Mouse (Mus musculus) kidney, adult 8-10 months (tissue): Measurements from ENCODE around the gene 4933425L06Rik.

ENCODE experiments used
- DNase-seq, 2 experiments: peaks; one replicate each; pipeline ENCODE4 v3.0.0; 2022

4933425L06Rik gene

DNA sequence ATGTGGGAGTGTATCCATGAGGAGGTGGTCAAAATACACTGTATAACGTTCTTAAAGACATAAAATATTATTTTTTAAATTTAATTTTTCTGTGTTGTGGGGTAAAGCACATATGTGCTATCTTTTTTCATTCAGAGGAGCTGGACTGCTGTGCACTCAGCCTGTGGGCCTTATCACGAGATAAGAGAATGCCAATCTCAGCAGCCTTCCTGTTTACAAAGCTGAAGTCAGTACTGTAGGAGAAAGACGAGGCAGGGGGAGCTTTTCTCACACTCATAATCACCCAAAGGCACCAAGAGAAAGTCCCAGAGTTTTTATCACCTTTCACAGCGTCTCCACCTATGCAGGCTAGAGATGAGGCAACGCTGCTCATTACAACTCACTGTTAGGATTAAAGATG, 52.5 kb downstream of the 4933425L06Rik start:
- DNase-seq = no peak

DNA sequence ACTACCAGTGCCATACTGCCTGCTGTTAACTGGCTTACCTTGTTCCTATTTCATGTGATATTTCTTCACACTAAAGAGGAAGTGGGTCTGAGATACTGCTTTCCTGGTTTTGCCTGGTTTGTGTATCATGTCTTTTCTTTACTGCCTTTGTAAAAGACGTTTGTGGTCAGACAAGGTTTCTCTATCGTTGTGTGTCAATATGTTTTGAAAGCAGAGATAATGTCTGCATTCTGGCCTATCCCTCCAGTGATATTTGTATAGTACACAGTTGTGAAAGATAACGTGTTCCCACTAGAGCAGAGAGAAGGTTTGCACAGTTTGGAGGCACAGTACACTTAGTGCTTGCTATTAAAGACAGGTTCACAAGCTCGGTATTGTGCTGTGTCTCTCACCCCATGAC, 58.0 kb downstream of the 4933425L06Rik start:
- DNase-seq = no peak

DNA sequence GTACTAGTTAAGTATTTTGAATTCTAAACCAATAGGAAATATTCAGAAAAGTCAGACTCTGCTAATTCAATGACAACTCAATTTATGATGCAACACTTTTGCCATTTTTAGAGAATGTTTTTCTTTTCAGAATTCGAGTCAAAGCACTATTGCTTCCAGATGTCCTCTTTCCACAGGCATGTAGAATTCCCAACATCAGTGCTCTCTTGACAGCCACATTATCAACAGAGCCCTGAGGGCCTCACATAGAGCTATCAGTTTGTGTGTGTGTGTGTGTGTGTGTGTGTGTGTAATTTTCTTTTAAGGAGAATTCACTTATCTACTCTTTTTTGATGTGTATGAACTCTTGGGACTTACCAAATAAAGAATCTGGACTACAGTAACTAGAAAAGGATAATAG, 64.9 kb downstream of the 4933425L06Rik start:
- DNase-seq = no peak

DNA sequence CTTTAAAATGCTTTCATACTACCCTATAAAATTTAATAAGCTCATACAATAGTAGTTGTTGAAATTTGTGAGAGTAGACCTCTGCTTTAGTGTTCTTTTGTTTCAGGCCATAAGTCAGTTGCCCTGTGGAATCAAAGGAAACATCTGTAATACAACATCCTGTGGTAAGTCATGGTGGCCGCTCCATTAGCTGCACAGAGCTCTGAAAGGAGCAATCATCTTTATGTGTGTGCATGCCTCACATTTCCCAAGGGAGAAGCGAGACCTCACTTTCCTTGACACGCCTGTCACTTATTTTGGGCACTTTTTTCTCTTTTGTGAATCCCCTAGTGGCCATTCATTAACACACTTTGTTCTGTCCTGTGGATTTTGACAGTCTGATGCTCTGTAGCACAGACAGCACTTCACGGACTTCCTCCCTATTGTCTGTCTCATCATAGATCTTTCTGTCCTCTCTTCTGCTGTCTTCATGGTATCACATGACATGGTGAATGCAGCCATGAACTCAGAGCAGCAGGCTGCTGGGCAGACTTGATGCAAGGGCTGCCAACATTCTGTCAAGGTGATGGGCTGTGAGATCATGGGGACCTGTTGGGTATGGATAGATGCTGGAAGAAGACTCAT, 66.0 kb downstream of the 4933425L06Rik start:
- DNase-seq = no peak

DNA sequence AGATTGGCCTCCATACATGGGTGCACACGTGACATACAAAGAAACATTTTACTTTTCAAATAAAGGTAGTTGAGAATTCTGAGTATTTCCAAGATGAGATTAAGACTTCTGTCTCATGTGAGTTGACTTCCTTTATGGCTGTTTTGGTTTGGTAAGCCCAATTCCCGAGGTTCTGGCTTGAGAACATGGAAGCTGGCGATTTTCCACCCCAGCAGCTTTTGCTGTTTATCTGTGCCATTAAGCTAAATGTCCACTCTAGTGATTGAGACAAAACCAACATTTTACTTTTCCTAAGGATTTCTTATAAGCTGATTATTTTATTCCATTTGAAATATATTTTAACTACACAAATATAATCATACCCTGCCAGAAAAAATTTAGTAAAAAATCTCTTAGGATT, 68.1 kb downstream of the 4933425L06Rik start:
- DNase-seq = no peak

DNA sequence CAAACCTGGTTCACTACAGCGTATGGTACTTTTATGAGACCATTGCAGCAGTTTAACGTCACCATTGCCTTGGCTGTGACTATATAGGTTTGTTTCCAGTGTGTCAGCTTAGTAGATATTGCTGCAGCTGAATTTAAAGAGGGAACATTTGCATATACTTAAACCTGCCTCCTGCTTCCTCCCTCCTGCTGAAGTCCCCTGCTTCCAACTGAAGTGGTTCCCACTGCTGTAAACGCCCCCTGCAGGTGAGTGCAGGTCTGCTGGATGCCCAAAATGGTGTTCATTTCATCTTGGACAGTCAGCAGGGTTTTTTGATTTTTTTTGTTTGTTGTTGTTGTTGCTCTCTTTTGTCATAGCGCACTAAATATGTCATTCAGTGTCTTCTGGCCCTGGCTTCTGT, 72.0 kb downstream of the 4933425L06Rik start:
- DNase-seq = no peak

DNA sequence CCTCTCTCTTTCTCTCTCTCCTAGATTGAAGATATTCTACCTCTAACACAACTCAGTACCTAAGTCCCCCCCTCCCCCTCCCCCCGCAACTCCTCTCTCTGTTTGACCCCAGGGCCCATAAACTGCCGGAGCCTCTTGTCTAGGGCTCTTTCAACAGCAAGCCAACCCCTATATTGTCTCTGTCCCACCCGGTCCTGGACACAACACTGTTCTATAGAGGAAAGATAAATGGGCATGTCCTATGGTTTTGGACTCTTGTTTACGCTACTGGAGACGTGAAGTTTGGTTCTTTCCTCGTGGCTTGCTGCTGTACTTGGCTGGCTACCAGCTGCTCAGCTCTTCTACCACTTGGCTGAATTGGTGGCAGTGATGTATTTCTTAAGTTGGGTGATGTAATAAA, 83.5 kb downstream of the 4933425L06Rik start:
- DNase-seq = no peak
